Mouse (Mus musculus) liver, adult 2 months (tissue): ENCODE measurements around the gene 2310030G06Rik.

Experiments used
- CTCF ChIP-seq: fragments of 200-500 bp; IDR thresholded peaks from 2 replicates; pipeline ENCODE4 v1.5.1; 2011; ENCODE audit warnings: low read depth, low read length, control low read depth
- POLR2A ChIP-seq: fragments of 200-500 bp; IDR thresholded peaks from 2 replicates; pipeline ENCODE4 v1.6.1; 2011; ENCODE audit warnings: low read length, control low read depth; ENCODE audit not compliant: insufficient read depth; ENCODE audit errors: extremely low read depth

GRCm38 (mm10) chr9:50774026-50774462 lies 27.7 kb upstream of the 2310030G06Rik start:
- TF ChIP-seq CTCF (no peak), POLR2A (no peak)
